8 mouse cellular contexts compared by ENCODE assay signal in the genomic region with DNA sequence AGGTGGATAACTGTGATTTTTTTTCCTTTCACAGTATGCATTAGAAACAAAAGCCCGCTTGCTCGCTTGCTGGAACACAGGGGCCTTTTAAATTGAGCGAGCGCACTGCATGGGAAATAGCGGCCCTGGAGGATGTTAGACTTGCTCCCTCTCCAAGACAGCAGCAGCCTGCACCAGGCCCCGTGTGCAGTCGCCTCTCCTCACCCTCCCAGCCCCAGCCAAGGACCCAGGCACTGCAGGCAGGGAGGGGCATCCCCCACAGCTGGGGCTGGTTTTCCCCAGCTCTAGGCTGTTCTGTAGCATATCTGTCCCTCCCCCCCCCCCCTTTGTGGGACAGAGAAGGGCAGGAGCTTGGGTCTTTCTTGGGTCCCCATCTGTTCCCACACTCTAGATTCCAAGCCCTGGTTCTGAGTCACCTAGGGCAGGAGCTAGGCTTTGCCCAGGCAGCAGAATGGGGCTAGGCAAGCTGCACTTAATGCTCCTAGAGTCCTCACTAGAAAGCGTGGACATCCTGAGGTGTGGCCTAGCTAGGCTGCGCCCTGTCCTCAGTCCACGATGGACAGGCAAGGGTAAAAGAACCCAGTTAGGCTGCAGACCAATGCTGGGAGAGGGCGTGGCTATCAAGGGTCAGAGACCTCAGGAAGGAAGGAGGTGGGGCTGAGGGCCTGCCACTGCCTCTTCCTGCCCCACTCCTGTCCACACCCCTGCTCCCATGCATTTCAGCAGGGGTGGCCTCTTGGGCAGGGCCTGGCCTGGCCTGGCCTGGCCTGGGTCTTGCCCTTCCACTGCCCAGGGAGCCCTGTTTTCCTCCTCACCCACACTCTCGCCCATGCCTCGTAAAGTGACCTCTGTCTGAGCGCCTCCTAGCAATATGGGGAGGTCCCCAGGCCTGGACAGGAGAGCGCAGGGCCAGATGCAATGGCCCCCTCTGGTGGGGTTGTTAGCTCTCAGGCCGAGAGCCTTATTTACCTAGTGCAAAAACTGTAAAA.
DNase-seq lines count a peak whose midpoint lies in the region; ATAC-seq and TF ChIP-seq lines count a peak whose summit lies in the region.

No protein-coding gene starts in this region.

- 30% methylated on average over 16 of the region's 16 CpGs for WGBS in bone marrow, adult 2 months
- 40% methylated on average over 16 of the region's 16 CpGs for WGBS in intestine, embryonic 14.5 days
- 30% methylated on average over 16 of the region's 16 CpGs for WGBS in liver, embryonic 14.5 days (ENCODE audit: insufficient replicate concordance)

- peak; percentile 47 for DNase-seq in A20 (ENCODE audit: low read depth, low spot score)
- peak; percentile 47 to 57 for DNase-seq in gastrocnemius, postnatal 36 days
- DNase-seq in intestine, embryonic 14.5 days (ENCODE audit: low spot score): peak; percentile 54
- peak; percentile 12 to 37 (median 13) for DNase-seq in liver, embryonic 14.5 days (ENCODE audit: low read depth in 3 of 3, low spot score in 3 of 3)
- DNase-seq in natural killer cell, adult 2 months (ENCODE audit: low spot score in 2 of 2): peak; percentile 18 to 40
- DNase-seq in thymus, postnatal 25 days: no peak

- no peak overlapping the region for H3K9ac ChIP-seq in intestine, embryonic 14.5 days (ENCODE audit: low read length)
- no peak overlapping the region for H3K9ac ChIP-seq in liver, embryonic 14.5 days (replicated peaks)

- H3K27ac ChIP-seq in bone marrow, adult 2 months (ENCODE audit: control insufficient read depth, insufficient read depth, low read depth, low read length, poor library complexity): 0 out of 2 replicates have a peak overlapping the region, but pooled peaks have one; percentile 10
- no peak overlapping the region for H3K27ac ChIP-seq in intestine, embryonic 14.5 days (ENCODE audit: low read depth)
- H3K27ac ChIP-seq in liver, embryonic 14.5 days: no peak overlapping the region

- no peak overlapping the region for H3K4me3 ChIP-seq in bone marrow, adult 2 months (replicated peaks; ENCODE audit: control insufficient read depth, low read depth, low read length)
- H3K4me3 ChIP-seq in intestine, embryonic 14.5 days (ENCODE audit: low read depth, low read length): no peak overlapping the region
- H3K4me3 ChIP-seq in liver, embryonic 14.5 days (ENCODE audit: insufficient read depth in 1 of 2, low read depth in 2 of 2, low read length in 2 of 2): no peak overlapping the region

- peak; percentile 70 for ATAC-seq in intestine, embryonic 14.5 days (replicated peaks; ENCODE audit: low FRiP score, low TSS enrichment, low read depth)
- peak; percentile 78 for ATAC-seq in liver, embryonic 14.5 days (ENCODE audit: insufficient read depth)
- ATAC-seq in activated CD4-positive, CD25-positive, alpha-beta regulatory T cell, adult 4 months: no peak

- H3K4me1 ChIP-seq in bone marrow, adult 2 months (ENCODE audit: control insufficient read depth, insufficient read depth, low read length): peaks cover 11% of the 10 kb centered on the region
- peaks cover 9% of the 10 kb centered on the region for H3K4me1 ChIP-seq in intestine, embryonic 14.5 days (replicated peaks; ENCODE audit: control insufficient read depth, insufficient read depth, low read length)
- peaks cover 0 to 3% of the 10 kb centered on the region in 2 experiments; a peak in 1 of 4 replicates for H3K4me1 ChIP-seq in liver, embryonic 14.5 days (replicated peaks; ENCODE audit: control insufficient read depth in 2 of 2, insufficient read depth in 2 of 2, low read length in 1 of 2)

- no peaks in the 10 kb centered on the region for H3K9me3 ChIP-seq in intestine, embryonic 14.5 days (ENCODE audit: control insufficient read depth, low read length)
- no peaks in the 10 kb centered on the region for H3K9me3 ChIP-seq in liver, embryonic 14.5 days (ENCODE audit: control insufficient read depth, low read length)

- TF ChIP-seq EP300 in liver, embryonic 14.5 days (IDR thresholded peaks at IDR 0.05; ENCODE audit: low read depth): no peak

- H3K27me3 ChIP-seq in intestine, embryonic 14.5 days (replicated peaks; ENCODE audit: control insufficient read depth, insufficient read depth, low read length): no peaks in the 10 kb centered on the region
- no peaks in the 10 kb centered on the region for H3K27me3 ChIP-seq in liver, embryonic 14.5 days (ENCODE audit: control insufficient read depth, insufficient read depth, low read length)

- peak; percentile 60; the same call in 1 of the 2 replicates for TF ChIP-seq POLR2A in bone marrow, adult 2 months (IDR thresholded peaks at IDR 0.05; ENCODE audit: borderline replicate concordance, control insufficient read depth, low read depth, low read length)

- intact Hi-C loops in gastrocnemius, postnatal 36 days (cut with DNase I): loop anchor here (5.0 kb wide), 1 partner anchor 182 kb away; no protein-coding TSS in a partner anchor

- TF ChIP-seq CTCF in bone marrow, adult 2 months (IDR thresholded peaks at IDR 0.05; ENCODE audit: control insufficient read depth, insufficient read depth, low read length): peak; percentile 22; the same call in 1 of the 2 replicates
- peak; percentile 51 for TF ChIP-seq CTCF in liver, embryonic 14.5 days (IDR thresholded peaks at IDR 0.05; ENCODE audit: low read depth)

- peaks cover 64% of the 10 kb centered on the region for H3K36me3 ChIP-seq in intestine, embryonic 14.5 days (ENCODE audit: control insufficient read depth, insufficient read depth, low read length)
- no peaks in the 10 kb centered on the region for H3K36me3 ChIP-seq in liver, embryonic 14.5 days (replicated peaks; ENCODE audit: control insufficient read depth, insufficient read depth, low read depth)

- no peak overlapping the region for H3K4me2 ChIP-seq in intestine, embryonic 14.5 days (ENCODE audit: low read length)
- H3K4me2 ChIP-seq in liver, embryonic 14.5 days (ENCODE audit: low read depth): no peak overlapping the region
